Mouse (Mus musculus) brown adipose tissue, adult 24 weeks (tissue): ENCODE measurements at regions not wholly inside any gene's neighbourhood (a gene's known extent, or its start where the extent isn't known, plus 50 kb on each side); places are given as distances from the start of the nearest gene placed in this dataset.

ENCODE experiments used
- H3K27ac ChIP-seq: fragments of 200-500 bp; replicated peaks from 2 replicates; pipeline ENCODE4 v1.5.1; 2012; ENCODE audit warnings: low read depth, mild to moderate bottlenecking, low read length
- H3K4me1 ChIP-seq: fragments of 200-500 bp; 2 replicates; pipeline ENCODE4 v1.6.1; 2012; ENCODE audit warnings: low read length, mixed read lengths; ENCODE audit not compliant: control insufficient read depth, insufficient read depth, insufficient read length
- H3K4me3 ChIP-seq: fragments of 200-500 bp; 2 replicates; pipeline ENCODE4 v1.5.1; 2012; ENCODE audit warnings: low read depth, mild to moderate bottlenecking, low read length, moderate library complexity; ENCODE audit not compliant: insufficient read depth

DNA sequence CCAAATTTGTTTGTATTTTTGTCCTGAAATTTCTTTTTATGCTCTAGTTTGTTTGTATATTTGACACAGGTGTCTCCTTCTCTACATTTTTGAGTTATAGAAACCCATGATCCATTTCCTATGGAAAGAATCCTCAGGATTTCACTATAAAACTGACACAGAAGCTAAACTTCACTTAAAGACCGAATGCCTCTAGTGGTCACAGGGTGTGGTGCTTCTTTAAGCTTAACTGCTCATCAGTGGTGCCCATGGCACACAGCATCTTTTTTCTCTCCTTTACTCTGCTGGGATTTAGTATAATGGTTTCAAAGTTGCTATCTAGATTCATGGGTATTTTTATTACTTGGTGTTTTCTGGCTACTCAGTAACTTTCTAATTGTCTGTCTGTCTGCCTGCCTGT lies 79.9 kb upstream of the Hdac4 start:
- H3K27ac ChIP-seq: no peak overlapping the region
- no peak overlapping the region for H3K4me3 ChIP-seq
- no peaks in the 10 kb centered on the region for H3K4me1 ChIP-seq

DNA sequence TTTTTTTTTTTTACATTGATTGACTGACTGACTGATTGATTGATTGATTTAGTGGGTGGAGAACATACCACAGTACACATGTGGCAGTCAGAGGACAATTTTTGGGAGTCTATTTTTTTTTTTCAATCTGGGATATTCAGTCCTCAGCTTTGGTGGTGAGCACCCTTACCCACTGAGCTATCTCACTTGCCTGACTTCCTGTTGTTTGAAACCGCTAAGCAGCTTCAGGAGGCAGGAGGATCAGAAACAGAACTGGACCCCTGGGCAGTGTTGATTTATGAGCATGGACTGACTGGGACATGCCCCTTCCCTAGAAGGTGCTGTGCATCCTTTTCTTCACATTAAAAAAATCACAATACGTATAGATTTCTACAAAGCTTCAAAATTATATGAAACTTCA lies 78.3 kb upstream of the Hdac4 start:
- H3K27ac ChIP-seq: no peak overlapping the region
- no peak overlapping the region for H3K4me3 ChIP-seq

DNA sequence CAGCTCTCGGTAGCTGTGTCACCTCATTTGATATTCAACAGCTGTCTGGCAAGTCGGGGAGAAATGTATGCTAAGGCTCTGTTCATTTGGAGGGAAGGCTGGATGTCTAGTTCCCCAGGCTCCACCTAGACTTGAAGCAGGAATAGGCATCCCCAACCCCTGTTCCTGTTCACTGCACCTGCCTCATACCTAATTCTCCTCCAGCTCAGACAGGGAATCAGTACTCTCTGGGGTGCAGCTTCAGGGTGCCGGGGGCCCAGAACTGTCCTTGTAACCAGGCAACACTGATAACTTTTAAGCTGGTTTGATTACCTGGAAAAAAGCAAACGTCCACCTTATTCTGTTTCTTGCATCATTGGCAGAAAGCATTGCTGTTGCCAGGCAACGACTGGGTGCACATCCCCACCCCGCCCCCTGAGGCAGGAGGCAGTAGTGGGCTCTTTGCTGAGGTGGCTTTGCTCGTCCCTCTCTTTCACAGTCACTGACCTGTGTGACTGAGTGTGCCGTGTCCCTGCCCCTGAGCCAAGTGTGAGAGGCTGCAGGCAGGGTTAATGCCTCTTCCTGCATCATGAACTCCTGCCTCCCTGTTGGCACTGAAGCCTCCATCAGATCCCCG lies 76.3 kb upstream of the Hdac4 start:
- Histone ChIP-seq H3K4me3 (no peak overlapping the region), H3K4me1 (no peaks in the 10 kb centered on the region), H3K27ac (no peak overlapping the region)

More for the DNA sequence above, 78.3 kb upstream of the Hdac4 start:
- no peaks in the 10 kb centered on the region for H3K4me1 ChIP-seq

DNA sequence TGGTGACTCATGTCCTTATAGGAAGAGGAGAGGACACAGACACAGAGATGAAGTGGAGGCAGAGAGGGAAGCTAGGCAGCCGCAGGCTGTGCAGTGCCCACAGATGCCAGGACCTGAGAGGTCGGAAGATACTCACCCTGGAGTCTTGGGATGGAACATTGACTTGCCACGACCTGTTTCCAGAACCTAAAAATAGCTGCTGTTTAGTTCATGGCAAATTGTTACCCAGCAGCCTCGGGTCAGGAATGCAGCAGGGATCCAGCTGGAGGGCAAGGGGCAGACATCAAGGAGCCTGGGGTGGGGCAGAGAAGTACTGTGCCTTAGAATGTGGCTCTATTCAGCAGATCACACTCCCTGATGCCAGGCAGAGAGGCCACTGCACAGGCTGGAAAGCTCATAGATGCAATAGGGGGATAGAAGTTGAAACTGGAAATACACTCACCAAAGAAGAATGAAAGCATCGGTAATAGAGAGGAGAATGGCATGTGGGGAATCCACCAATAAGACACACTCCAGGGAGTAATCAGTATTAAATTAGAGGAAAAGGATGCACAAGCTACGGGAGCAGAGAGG lies 75.1 kb upstream of the Hdac4 start:
- Histone ChIP-seq H3K27ac (no peak overlapping the region), H3K4me3 (no peak overlapping the region), H3K4me1 (no peaks in the 10 kb centered on the region)

DNA sequence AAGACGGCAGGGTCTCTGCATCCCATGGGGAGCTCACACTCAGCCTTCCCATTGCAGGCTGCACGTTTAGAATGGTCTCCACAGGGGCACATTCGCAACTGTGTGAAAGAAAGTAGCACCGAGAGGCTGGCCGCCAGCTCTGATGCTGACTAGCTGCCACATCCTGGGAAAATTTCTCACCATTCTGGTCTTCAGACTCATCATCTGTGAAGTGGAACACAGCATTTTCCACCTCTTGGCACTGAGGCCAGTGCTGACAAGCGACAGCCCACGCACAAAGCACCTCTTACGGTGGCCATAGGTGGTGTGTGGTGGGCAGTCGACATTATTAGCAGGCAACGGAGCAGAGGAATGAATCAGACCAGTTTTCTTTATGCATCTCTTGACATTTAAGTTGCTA lies 74.0 kb upstream of the Hdac4 start:
- no peak overlapping the region for H3K4me3 ChIP-seq
- no peaks in the 10 kb centered on the region for H3K4me1 ChIP-seq

DNA sequence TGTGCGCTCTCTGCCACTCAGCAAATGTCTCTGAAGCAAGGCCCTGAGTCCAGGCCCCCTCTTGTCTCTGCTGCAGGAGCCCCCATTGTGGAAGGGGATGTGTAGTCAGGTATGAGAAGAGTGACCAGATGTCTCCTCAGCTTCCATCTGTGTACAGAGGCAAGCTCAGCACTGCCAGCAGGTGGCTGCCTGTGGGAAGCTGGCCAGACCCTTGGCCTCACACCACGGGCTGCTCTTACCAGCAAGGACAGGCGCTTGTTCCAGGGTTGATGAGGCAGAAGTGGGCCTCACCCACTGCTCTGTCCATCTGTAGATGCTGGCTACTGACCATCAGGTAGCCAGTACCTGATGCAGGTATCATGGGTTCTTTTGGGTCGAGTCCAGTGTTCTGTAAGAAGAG lies 69.4 kb upstream of the Hdac4 start:
- H3K27ac ChIP-seq: no peak overlapping the region
- H3K4me1 ChIP-seq: no peaks in the 10 kb centered on the region

More for the DNA sequence above, 74.0 kb upstream of the Hdac4 start:
- no peak overlapping the region for H3K27ac ChIP-seq

DNA sequence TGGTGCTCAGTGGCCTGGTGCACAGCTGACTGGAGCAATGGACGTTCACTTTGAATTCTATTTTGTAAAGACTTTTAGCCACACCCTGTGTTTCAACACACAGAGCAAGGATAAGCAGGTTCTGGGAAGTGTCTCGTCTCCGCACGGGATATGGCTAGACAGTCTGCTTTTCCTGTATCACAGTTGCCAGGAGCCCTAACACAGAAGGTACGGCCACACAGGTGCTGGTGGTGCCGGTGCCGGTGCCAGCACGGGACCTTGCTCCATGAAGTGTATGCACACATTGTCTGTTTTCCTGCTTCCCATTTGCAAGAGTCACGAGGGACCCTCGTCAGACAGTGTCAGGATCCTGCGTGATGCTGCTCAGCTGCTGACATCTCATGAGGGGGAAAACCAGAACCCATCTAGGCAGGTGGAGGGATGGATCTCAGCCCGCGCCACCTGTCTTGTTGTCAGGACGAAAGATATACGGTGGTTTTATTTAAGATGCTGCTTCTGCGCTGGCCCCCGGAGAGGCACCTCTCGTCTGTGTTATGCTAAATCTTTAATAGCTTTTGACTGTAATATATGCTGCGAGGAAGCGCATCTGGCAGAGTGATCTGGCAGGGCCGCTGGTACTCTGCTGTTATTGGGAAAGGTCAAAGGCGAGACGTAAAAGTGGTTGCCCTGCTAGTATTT lies 64.4 kb upstream of the Hdac4 start:
- Histone ChIP-seq H3K4me1 (no peaks in the 10 kb centered on the region), H3K4me3 (no peak overlapping the region), H3K27ac (no peak overlapping the region)

More for the DNA sequence above, 69.4 kb upstream of the Hdac4 start:
- H3K4me3 ChIP-seq: no peak overlapping the region

DNA sequence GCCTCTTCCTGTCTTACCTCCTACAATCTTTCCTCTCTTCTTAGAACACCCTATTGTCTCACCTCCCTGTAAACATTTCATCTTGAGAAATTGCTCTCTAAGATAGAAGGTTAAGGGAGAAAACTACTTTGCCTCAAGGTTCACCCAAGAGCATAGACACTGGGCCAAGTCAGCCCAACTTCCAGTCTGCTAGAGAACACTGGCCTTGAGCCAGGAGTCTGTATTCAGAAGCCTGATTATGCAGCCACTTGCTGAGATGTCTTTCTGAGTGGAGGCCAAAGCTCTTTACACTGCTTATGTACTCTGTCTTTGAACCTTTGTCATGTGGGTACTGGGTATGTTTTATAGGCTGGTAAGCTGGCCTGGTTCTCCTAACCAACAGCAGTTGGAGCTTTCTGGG lies 62.5 kb upstream of the Hdac4 start:
- Histone ChIP-seq H3K4me1 (no peaks in the 10 kb centered on the region), H3K4me3 (no peak overlapping the region), H3K27ac (no peak overlapping the region)

DNA sequence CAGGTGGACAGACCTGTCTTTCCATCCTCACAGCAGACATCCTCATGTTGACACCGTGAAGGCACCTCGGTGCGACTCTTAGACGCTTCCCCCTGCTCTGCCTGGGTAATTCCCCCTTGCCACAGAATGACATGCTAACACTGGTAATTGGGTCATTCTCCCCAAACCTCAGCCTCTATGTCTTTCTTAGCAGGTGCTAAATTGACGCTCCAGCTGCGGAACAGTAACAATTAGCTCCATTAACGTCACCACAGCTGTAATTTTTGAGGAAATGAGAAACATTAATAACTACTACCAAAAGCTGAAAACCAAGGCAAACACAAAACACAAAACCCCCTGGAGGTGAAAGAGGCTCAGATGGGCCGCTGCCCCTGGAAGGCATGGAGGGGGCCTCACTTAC lies 57.6 kb upstream of the Hdac4 start:
- no peaks in the 10 kb centered on the region for H3K4me1 ChIP-seq
- no peak overlapping the region for H3K4me3 ChIP-seq
- H3K27ac ChIP-seq: no peak overlapping the region

DNA sequence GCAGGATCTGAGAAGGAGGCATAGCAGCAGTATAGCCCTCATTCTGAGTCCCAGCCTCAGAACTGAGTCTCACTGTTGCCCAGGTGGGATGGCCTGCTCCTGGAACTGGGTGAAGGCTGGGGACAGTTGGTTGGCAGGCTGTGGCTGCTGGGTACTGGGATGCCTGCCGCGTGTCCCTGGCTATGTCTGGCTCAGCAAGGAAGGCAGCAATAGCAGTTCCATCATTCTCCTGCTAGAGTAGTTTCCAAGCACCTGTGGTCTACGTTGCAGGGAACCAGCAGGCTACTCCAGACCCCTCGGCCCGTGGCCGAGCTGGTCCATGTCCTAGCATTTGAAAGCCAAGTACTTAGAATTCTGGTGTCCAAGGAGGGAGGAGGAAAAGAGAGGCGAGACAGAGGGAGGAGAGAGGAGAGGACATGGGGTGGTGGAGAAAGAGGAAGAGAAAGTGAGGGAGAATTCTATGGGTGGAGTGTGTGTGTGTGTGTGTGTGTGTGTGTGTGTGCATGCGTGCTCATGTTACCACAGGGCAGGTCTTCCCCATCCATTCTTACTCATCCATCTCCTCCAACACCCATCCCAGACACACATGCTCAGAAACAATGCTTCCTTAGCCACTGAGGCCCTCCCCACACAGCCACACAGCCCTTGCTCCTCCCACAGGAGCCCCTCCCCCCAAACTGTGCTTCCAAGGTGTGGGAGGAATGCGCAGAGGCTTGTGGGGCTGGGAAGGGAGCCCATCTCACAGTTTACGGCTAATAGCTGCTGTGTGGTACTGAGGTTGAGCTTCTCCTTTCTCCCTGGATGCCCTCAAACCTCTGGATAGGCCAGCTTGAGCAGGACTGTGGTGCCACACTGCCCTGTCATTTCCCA lies 55.3 kb upstream of the Hdac4 start:
- Histone ChIP-seq H3K4me3 (no peak overlapping the region), H3K4me1 (no peaks in the 10 kb centered on the region), H3K27ac (no peak overlapping the region)
